Mouse (Mus musculus) adipocyte (in vitro differentiated cells): ENCODE measurements at regions not wholly inside any gene's neighbourhood (a gene's known extent, or its start where the extent isn't known, plus 50 kb on each side); places are given as distances from the start of the nearest gene placed in this dataset.

Experiments used
- DNase-seq: peaks from one replicate; pipeline ENCODE4 v3.0.0-alpha.2; 2016; ENCODE audit warnings: low spot score

DNA sequence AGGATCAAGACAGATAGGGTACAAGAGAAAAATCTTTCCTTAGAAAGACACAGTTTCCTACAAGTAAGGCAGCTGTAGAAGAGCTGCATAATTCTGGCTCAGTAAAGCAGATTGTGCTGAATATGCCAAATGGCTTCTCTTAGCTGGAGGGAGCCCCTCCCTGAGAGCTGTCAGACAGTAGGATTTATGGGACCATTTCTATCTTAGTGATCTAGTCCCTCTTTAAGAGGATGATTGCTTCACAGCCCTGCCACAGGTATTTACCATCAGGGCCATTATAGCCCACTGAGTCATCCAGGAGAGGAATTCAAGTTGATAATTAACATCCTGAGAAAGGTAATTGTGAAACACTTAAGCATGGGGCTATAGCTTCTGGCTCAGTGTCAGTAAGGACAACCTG lies 101.5 kb upstream of the Cypt1 start:
- no peak for DNase-seq

- no peak for DNase-seq
Measured at GRCm38 (mm10) chrX:16421663-16422062, 101.0 kb upstream of the Cypt1 start.

GRCm38 (mm10) chrX:16438088-16438487 lies 84.6 kb upstream of the Cypt1 start:
- DNase-seq, result no peak

DNA sequence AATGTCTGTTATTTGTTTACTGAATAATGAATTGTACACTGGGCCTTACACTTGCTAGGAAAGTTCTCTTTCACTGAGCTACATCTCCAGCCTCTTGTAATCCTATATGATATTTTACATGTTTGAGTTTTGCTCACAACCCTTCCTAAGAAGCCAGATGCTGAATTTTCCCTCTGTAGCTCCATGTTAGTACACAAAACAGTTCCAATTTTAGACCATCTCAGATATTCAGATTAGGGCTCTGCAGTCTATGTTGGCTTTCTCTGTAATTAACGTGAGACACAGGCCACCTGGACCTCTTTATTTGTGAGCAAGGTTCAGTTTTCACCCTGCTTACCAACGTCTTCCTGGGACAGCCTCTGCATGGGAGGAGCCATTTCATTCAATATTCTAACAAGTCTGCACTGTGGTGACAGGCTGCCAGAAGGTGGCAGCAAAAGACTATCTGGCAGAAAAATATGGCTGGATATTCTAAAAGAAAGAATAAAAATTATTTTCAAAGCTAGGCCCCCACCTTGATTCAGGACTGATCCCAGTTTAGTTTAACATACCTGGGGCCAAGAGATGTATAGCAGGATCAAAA lies 72.1 kb upstream of the Cypt1 start:
- DNase-seq, result peak; percentile 80
